ENCODE assay signal across 25 mouse cellular contexts in genomic region chr4:7313219-7313618, GRCm38 (mm10).
A peak's percentile ranks its signal among the peaks of the same experiment; 100 is the strongest.
DNase-seq lines count a peak whose midpoint lies in the region; ATAC-seq lines count a peak whose summit lies in the region.
"Had no signal": no experiment of that assay in that cellular context is flagged by ENCODE, and none has a peak within 500 bp of the region (broad histone marks: within the 10 kb centered on the region; RNA-seq: fewer than 3 reads in every experiment).

No protein-coding gene starts in this region.

- no peak overlapping the region for H3K4me3 ChIP-seq in embryonic facial prominence, embryonic 14.5 days (ENCODE audit: low read depth, low read length)
- H3K4me3 ChIP-seq in embryonic facial prominence, embryonic 10.5 days: no peak overlapping the region
- H3K4me3 ChIP-seq in kidney, embryonic 15.5 days (replicated peaks): no peak overlapping the region
- H3K4me3 ChIP-seq: embryonic facial prominence, embryonic 13.5 days; forebrain, embryonic 13.5 days; hindbrain, embryonic 12.5 days; left cerebral cortex, adult 2 months; midbrain, embryonic 10.5 days had no signal

- peak; percentile 2 for DNase-seq in embryonic facial prominence, embryonic 14.5 days (ENCODE audit: low spot score)
- no peak for DNase-seq in embryonic facial prominence, embryonic 10.5 days (ENCODE audit: low spot score)
- DNase-seq in lung, postnatal 36 days: peak; percentile 1
- no peak for DNase-seq in lung, postnatal 4 days
- no peak for DNase-seq in left cerebral cortex, postnatal 14 days (ENCODE audit: low spot score in 2 of 2)
- DNase-seq: adrenal gland, postnatal 14 days; cerebellum, adult 11-12 months; cerebellum, postnatal 10 days; gastrocnemius, postnatal 36 days; heart, postnatal 10 days; kidney, adult 2 months; kidney, postnatal 10 days; lung, adult 2 months; thymus, adult 2 months had no signal

- no peak overlapping the region for H3K4me2 ChIP-seq in embryonic facial prominence, embryonic 14.5 days (ENCODE audit: low read depth, low read length)
- H3K4me2 ChIP-seq in kidney, embryonic 15.5 days: no peak overlapping the region
- H3K4me2 ChIP-seq: embryonic facial prominence, embryonic 13.5 days; forebrain, embryonic 13.5 days; heart, embryonic 11.5 days; hindbrain, embryonic 12.5 days; liver, embryonic 11.5 days had no signal

- intact Hi-C loops in left cerebral cortex, postnatal 14 days (cut with DNase I): no loop called here

- H3K9ac ChIP-seq in embryonic facial prominence, embryonic 14.5 days (ENCODE audit: low read depth, low read length): no peak overlapping the region
- no peak overlapping the region for H3K9ac ChIP-seq in kidney, embryonic 15.5 days
- H3K9ac ChIP-seq: embryonic facial prominence, embryonic 13.5 days; forebrain, embryonic 13.5 days; hindbrain, embryonic 12.5 days had no signal

- H3K9me3 ChIP-seq in embryonic facial prominence, embryonic 14.5 days (ENCODE audit: control insufficient read depth, low read length): no peaks in the 10 kb centered on the region
- no peaks in the 10 kb centered on the region for H3K9me3 ChIP-seq in embryonic facial prominence, embryonic 10.5 days
- no peaks in the 10 kb centered on the region for H3K9me3 ChIP-seq in kidney, embryonic 15.5 days (replicated peaks)
- H3K9me3 ChIP-seq: embryonic facial prominence, embryonic 13.5 days; forebrain, embryonic 13.5 days; hindbrain, embryonic 12.5 days; midbrain, embryonic 10.5 days had no signal

- no peaks in the 10 kb centered on the region for H3K36me3 ChIP-seq in embryonic facial prominence, embryonic 14.5 days (ENCODE audit: control insufficient read depth, insufficient read depth, low read length)
- H3K36me3 ChIP-seq in embryonic facial prominence, embryonic 10.5 days (replicated peaks): no peaks in the 10 kb centered on the region
- H3K36me3 ChIP-seq in kidney, embryonic 15.5 days: no peaks in the 10 kb centered on the region
- H3K36me3 ChIP-seq: embryonic facial prominence, embryonic 13.5 days; hindbrain, embryonic 12.5 days; midbrain, embryonic 10.5 days had no signal

- 59% methylated on average over 2 of the region's 2 CpGs for WGBS in embryonic facial prominence, embryonic 14.5 days
- 75% methylated on average over 2 of the region's 2 CpGs for WGBS in embryonic facial prominence, embryonic 10.5 days
- 89% methylated on average over 2 of the region's 2 CpGs for WGBS in kidney, embryonic 15.5 days

- no peaks in the 10 kb centered on the region for H3K27me3 ChIP-seq in embryonic facial prominence, embryonic 14.5 days (replicated peaks; ENCODE audit: control insufficient read depth, insufficient read depth, low read length)
- H3K27me3 ChIP-seq in embryonic facial prominence, embryonic 10.5 days (replicated peaks; ENCODE audit: low read depth, poor library complexity, severe bottlenecking): no peaks in the 10 kb centered on the region
- no peaks in the 10 kb centered on the region for H3K27me3 ChIP-seq in kidney, embryonic 15.5 days
- H3K27me3 ChIP-seq: embryonic facial prominence, embryonic 13.5 days; forebrain, embryonic 13.5 days; hindbrain, embryonic 12.5 days; Patski had no signal

- H3K4me1 ChIP-seq in embryonic facial prominence, embryonic 14.5 days (ENCODE audit: control insufficient read depth, insufficient read depth, low read length): no peaks in the 10 kb centered on the region
- H3K4me1 ChIP-seq in embryonic facial prominence, embryonic 10.5 days: no peaks in the 10 kb centered on the region
- no peaks in the 10 kb centered on the region for H3K4me1 ChIP-seq in kidney, embryonic 15.5 days
- H3K4me1 ChIP-seq: embryonic facial prominence, embryonic 13.5 days; forebrain, embryonic 13.5 days; hindbrain, embryonic 12.5 days; midbrain, embryonic 10.5 days had no signal

- no peak for ATAC-seq in embryonic facial prominence, embryonic 14.5 days (ENCODE audit: low read depth)
- ATAC-seq in megakaryocyte, adult 5-6 weeks (ENCODE audit: poor library complexity, severe bottlenecking): peak; percentile 51; the same call in 1 of the 2 replicates
- ATAC-seq in kidney, embryonic 15.5 days (replicated peaks; ENCODE audit: low FRiP score): no peak
- ATAC-seq: forebrain, embryonic 13.5 days; Patski had no signal

- H3K27ac ChIP-seq in embryonic facial prominence, embryonic 14.5 days (replicated peaks; ENCODE audit: low read depth, low read length): no peak overlapping the region
- no peak overlapping the region for H3K27ac ChIP-seq in embryonic facial prominence, embryonic 10.5 days (replicated peaks)
- H3K27ac ChIP-seq in kidney, embryonic 15.5 days: no peak overlapping the region
- H3K27ac ChIP-seq: embryonic facial prominence, embryonic 13.5 days; forebrain, embryonic 13.5 days; hindbrain, embryonic 12.5 days; left cerebral cortex, adult 2 months; midbrain, embryonic 10.5 days; stomach, postnatal 0 days had no signal

Comparison
In these comparisons a context has a peak if more than half of its experiments do, and no peak if none do; other contexts are left out.
1. DNase-seq: peak in embryonic facial prominence, embryonic 14.5 days (single experiment) and lung, postnatal 36 days (single experiment); none in embryonic facial prominence, embryonic 10.5 days (single experiment), lung, postnatal 4 days (0 of 2) and left cerebral cortex, postnatal 14 days (0 of 2).